Comparison of ENCODE assay signal across 8 mouse cellular contexts in the genomic region with DNA sequence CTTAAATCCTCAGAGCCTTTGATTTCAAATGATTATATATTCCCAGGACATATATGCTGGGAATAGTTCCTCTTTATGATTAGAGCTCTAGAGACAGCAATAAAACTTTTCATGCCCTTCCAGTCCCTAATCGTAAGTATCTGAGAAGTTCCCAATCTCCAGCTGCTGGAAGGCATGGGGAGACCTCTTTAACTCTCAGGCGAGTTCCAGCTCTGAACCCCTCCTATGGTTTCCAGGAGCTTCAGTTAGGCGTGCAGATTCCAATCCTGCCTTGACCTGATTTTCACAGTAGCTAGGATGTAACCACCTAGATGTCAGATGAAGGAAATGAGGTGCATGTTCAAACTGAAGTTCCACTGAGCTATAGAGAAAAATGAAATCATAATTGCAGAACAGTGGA. TPM values are rescaled to one million over a fixed set of nuclear protein-coding genes. Genes with fewer than 3 reads are reported as not detected.
DNase-seq lines count a peak whose midpoint lies in the region; ATAC-seq and TF ChIP-seq lines count a peak whose summit lies in the region.

No protein-coding gene starts in this region.

- intact Hi-C loops in left cerebral cortex, postnatal 36 days (cut with DNase I) = no loop called here

- DNase-seq in kidney, adult 2 months = no peak
- DNase-seq in kidney, postnatal 36 days = no peak
- peak; percentile 40 for DNase-seq in adipocyte (ENCODE audit: low spot score)
- DNase-seq in hindbrain, embryonic 11.5 days (ENCODE audit: low spot score) = no peak
- DNase-seq in urinary bladder, postnatal 36 days (ENCODE audit: low spot score in 2 of 2) = no peak
- no peak for DNase-seq in left cerebral cortex, postnatal 36 days (ENCODE audit: low spot score in 2 of 2)
- DNase-seq in urinary bladder, postnatal 14 days (ENCODE audit: low spot score) = no peak

- H3K27ac ChIP-seq in kidney, adult 2 months (ENCODE audit: insufficient read depth, low read depth, low read length) = peak overlapping the region; percentile 65; the same call in 1 of the 2 replicates
- H3K27ac ChIP-seq in hindbrain, embryonic 11.5 days (ENCODE audit: low read depth, low read length) = no peak overlapping the region
- H3K27ac ChIP-seq in midbrain, embryonic 13.5 days = no peak overlapping the region

- H3K4me1 ChIP-seq in kidney, adult 2 months (ENCODE audit: control insufficient read depth, insufficient read depth, low read length) = peaks cover 18% of the 10 kb centered on the region; the same call in 1 of the 2 replicates
- H3K4me1 ChIP-seq in hindbrain, embryonic 11.5 days (replicated peaks; ENCODE audit: control insufficient read depth, insufficient read depth, low read length) = no peaks in the 10 kb centered on the region
- H3K4me1 ChIP-seq in midbrain, embryonic 13.5 days (replicated peaks) = peaks cover 12% of the 10 kb centered on the region

- H3K9me3 ChIP-seq in hindbrain, embryonic 11.5 days (ENCODE audit: control insufficient read depth, low read length) = no peaks in the 10 kb centered on the region
- no peaks in the 10 kb centered on the region for H3K9me3 ChIP-seq in midbrain, embryonic 13.5 days

- TF ChIP-seq CTCF in kidney, adult 2 months (conservative IDR thresholded peaks at IDR 0.05; ENCODE audit: insufficient read depth, insufficient read length, low read depth, low read length) = no peak

- peak overlapping the region; percentile 51 for H3K4me2 ChIP-seq in hindbrain, embryonic 11.5 days (replicated peaks; ENCODE audit: low read depth, low read length)
- H3K4me2 ChIP-seq in midbrain, embryonic 13.5 days (replicated peaks) = peak overlapping the region; percentile 88

- peak overlapping the region; percentile 60 for H3K4me3 ChIP-seq in kidney, adult 2 months (ENCODE audit: insufficient read depth, low read depth, low read length)
- peak overlapping the region; percentile 47 for H3K4me3 ChIP-seq in hindbrain, embryonic 11.5 days (ENCODE audit: low read depth, low read length)
- H3K4me3 ChIP-seq in midbrain, embryonic 13.5 days (replicated peaks) = peak overlapping the region; percentile 77

- 2% methylated on average over 3 of the region's 3 CpGs for WGBS in kidney, adult 2 months
- WGBS in hindbrain, embryonic 11.5 days = 13% methylated on average over 3 of the region's 3 CpGs
- 7% methylated on average over 3 of the region's 3 CpGs for WGBS in midbrain, embryonic 13.5 days

- no peaks in the 10 kb centered on the region for H3K36me3 ChIP-seq in kidney, adult 2 months (ENCODE audit: control insufficient read depth, insufficient read depth, low read length)
- no peaks in the 10 kb centered on the region for H3K36me3 ChIP-seq in hindbrain, embryonic 11.5 days (ENCODE audit: control insufficient read depth, insufficient read depth, low read length)
- H3K36me3 ChIP-seq in midbrain, embryonic 13.5 days = no peaks in the 10 kb centered on the region

- peak overlapping the region; percentile 53; the same call in 1 of the 2 replicates for H3K9ac ChIP-seq in hindbrain, embryonic 11.5 days (ENCODE audit: low read depth, low read length)
- peak overlapping the region; percentile 87 for H3K9ac ChIP-seq in midbrain, embryonic 13.5 days (replicated peaks)

- no peak for ATAC-seq in hindbrain, embryonic 11.5 days (ENCODE audit: low FRiP score)
- ATAC-seq in midbrain, embryonic 13.5 days = no peak

- no peak for TF ChIP-seq POLR2A in kidney, adult 2 months (IDR thresholded peaks at IDR 0.05; ENCODE audit: low read depth, low read length)

- no peaks in the 10 kb centered on the region for H3K27me3 ChIP-seq in kidney, adult 2 months (replicated peaks; ENCODE audit: control insufficient read depth, insufficient read depth, low read length)
- no peaks in the 10 kb centered on the region for H3K27me3 ChIP-seq in hindbrain, embryonic 11.5 days (ENCODE audit: control insufficient read depth, insufficient read depth, low read length)
- H3K27me3 ChIP-seq in midbrain, embryonic 13.5 days = no peaks in the 10 kb centered on the region

RNA-seq across cellular contexts. Expression of gene Ifngr1, which starts 0.8 kb away (rescaled TPM):
- 17.2 and 23.9 TPM in 2 replicates for polyA plus RNA-seq in kidney, adult 2 months (2012; rRNA removed)
- 30.0 and 31.4 TPM in 2 replicates for polyA plus RNA-seq in hindbrain, embryonic 11.5 days (2014; fragmentation: Nextera tagmentation; extraction: Ambion mirVana)
- polyA plus RNA-seq in midbrain, embryonic 13.5 days (2015; fragmentation: Nextera tagmentation; extraction: Ambion mirVana) = 19.0 and 20.3 TPM in 2 replicates
- 10 to 100 TPM; 19.5 to 20.6 TPM for total RNA-seq in left cerebral cortex, postnatal 36 days (2021)

RNA-seq across cellular contexts. Expression of gene Il22ra2, which starts 29.2 kb away (rescaled TPM):
- 0.67 TPM in 1 of 2 replicates, not detected in the other for polyA plus RNA-seq in kidney, adult 2 months (2012; rRNA removed)
- not detected in 2 replicates for polyA plus RNA-seq in hindbrain, embryonic 11.5 days (2014; fragmentation: Nextera tagmentation; extraction: Ambion mirVana)
- not detected in 2 replicates for polyA plus RNA-seq in midbrain, embryonic 13.5 days (2015; fragmentation: Nextera tagmentation; extraction: Ambion mirVana)
- not detected for total RNA-seq in left cerebral cortex, postnatal 36 days (2021)
